Mouse (Mus musculus) CH12.LX (cell line): ENCODE results near the gene Smurf2. TPM values are rescaled to one million over a fixed set of nuclear protein-coding genes. Genes with fewer than 3 reads are reported as not detected.
A peak's percentile ranks its signal among the peaks of the same experiment; 100 is the strongest.

Experiments used
- DNase-seq: peaks from one replicate; pipeline ENCODE4 v3.0.0-alpha.2; 2013; ENCODE audit errors: extremely low read depth
- H3K27ac ChIP-seq: 2 replicates; pipeline ENCODE4 v1.5.1; 2012; ENCODE audit warnings: low read depth, mild to moderate bottlenecking, control low read depth, moderate library complexity; ENCODE audit not compliant: insufficient read depth
- H3K27me3 ChIP-seq: replicated peaks from 2 replicates; pipeline ENCODE3; 2012; ENCODE audit warnings: inconsistent platforms
- H3K36me3 ChIP-seq, 2 experiments: replicated peaks in 1 of 2; 2 replicates each; pipeline versions ENCODE3 to v1.6.1; 2012; ENCODE audit warnings: inconsistent platforms in 1 of 2, low read length in 1 of 2, mild to moderate bottlenecking in 1 of 2, mixed read lengths in 1 of 2, moderate library complexity in 1 of 2; ENCODE audit not compliant: control insufficient read depth in 1 of 2, insufficient read depth in 1 of 2
- H3K4me1 ChIP-seq, 2 experiments: 2 replicates each; pipeline ENCODE4 v1.6.1; 2012; ENCODE audit warnings: inconsistent platforms in 1 of 2, moderate library complexity in 1 of 2; ENCODE audit not compliant: insufficient read depth in 2 of 2, control insufficient read depth in 1 of 2
- H3K4me2 ChIP-seq: 2 replicates; pipeline ENCODE4 v1.6.1; 2012; ENCODE audit warnings: low read depth, mild to moderate bottlenecking, control low read depth; ENCODE audit not compliant: poor library complexity, insufficient read depth, severe bottlenecking
- H3K4me3 ChIP-seq, 3 experiments: fragments of 150-350 bp in 1 of 3; sonication (generic) in 1 of 3; replicated peaks in 1 of 3; 2 replicates each; pipeline versions ENCODE3 to v1.5.1; 2011 to 2012; ENCODE audit warnings: low read depth in 2 of 3, low read length in 2 of 3, mild to moderate bottlenecking in 2 of 3, moderate library complexity in 2 of 3, control low read depth in 1 of 3, improper control_type of control experiment in 1 of 3, inconsistent platforms in 1 of 3, mixed read lengths in 1 of 3; ENCODE audit not compliant: poor library complexity in 1 of 3
- H3K79me2 ChIP-seq: replicated peaks from 2 replicates; pipeline ENCODE4 v1.6.1; 2012; ENCODE audit warnings: mild to moderate bottlenecking, moderate library complexity; ENCODE audit not compliant: control insufficient read depth, poor library complexity, insufficient read depth, severe bottlenecking; ENCODE audit errors: extremely low read depth
- H3K9ac ChIP-seq: 2 replicates; pipeline ENCODE4 v1.6.1; 2012; ENCODE audit warnings: low read depth, mild to moderate bottlenecking, control low read depth, moderate library complexity; ENCODE audit not compliant: insufficient read depth
- H3K9me3 ChIP-seq: replicated peaks from 2 replicates; pipeline ENCODE3; 2012; ENCODE audit warnings: low read length, inconsistent platforms, mixed read lengths
- CHD1 ChIP-seq: IDR thresholded peaks from 2 replicates; pipeline ENCODE4 v1.6.1; 2012; ENCODE audit warnings: low read depth, low read length, improper control_type of control experiment, inconsistent platforms
- CTCF ChIP-seq, 2 experiments: IDR thresholded peaks in 1 of 2; conservative IDR thresholded peaks in 1 of 2; 2 replicates each; pipeline ENCODE4 v1.5.1; 2011 to 2012; ENCODE audit warnings: low read depth in 2 of 2, low read length in 2 of 2, improper control_type of control experiment in 1 of 2, inconsistent platforms in 1 of 2, mild to moderate bottlenecking in 1 of 2, moderate library complexity in 1 of 2
- E2F4 ChIP-seq: IDR thresholded peaks from 2 replicates; pipeline ENCODE4 v1.6.1; 2011; ENCODE audit warnings: low read depth, low read length, improper control_type of control experiment; ENCODE audit not compliant: insufficient replicate concordance
- ELF1 ChIP-seq: IDR thresholded peaks from 2 replicates; pipeline ENCODE4 v1.6.1; 2014; ENCODE audit warnings: low read depth, mild to moderate bottlenecking, inconsistent platforms, low read length, improper control_type of control experiment
- EP300 ChIP-seq: IDR thresholded peaks from 2 replicates; pipeline ENCODE4 v1.6.1; 2011; ENCODE audit warnings: low read length, improper control_type of control experiment
- IRF4 ChIP-seq: IDR thresholded peaks from 2 replicates; pipeline ENCODE4 v1.6.1; 2014; ENCODE audit warnings: low read depth, mild to moderate bottlenecking, inconsistent platforms, low read length, improper control_type of control experiment
- JUND ChIP-seq: conservative IDR thresholded peaks from 2 replicates; pipeline ENCODE4 v1.6.1; 2011; ENCODE audit warnings: low read depth, low read length, improper control_type of control experiment
- KAT2A ChIP-seq: IDR thresholded peaks from 2 replicates; pipeline ENCODE4 v1.6.1; 2012; ENCODE audit warnings: low read length, improper control_type of control experiment, inconsistent platforms; ENCODE audit not compliant: insufficient replicate concordance
- MAX ChIP-seq: IDR thresholded peaks from 2 replicates; pipeline ENCODE4 v1.6.1; 2011; ENCODE audit warnings: low read length, improper control_type of control experiment
- MEF2A ChIP-seq: IDR thresholded peaks from 2 replicates; pipeline ENCODE4 v1.6.1; 2014; ENCODE audit warnings: low read depth, mild to moderate bottlenecking, inconsistent platforms, low read length, improper control_type of control experiment, borderline replicate concordance
- MXI1 ChIP-seq: IDR thresholded peaks from 2 replicates; pipeline ENCODE4 v1.6.1; 2011; ENCODE audit warnings: mild to moderate bottlenecking, low read depth, low read length, improper control_type of control experiment
- MYC ChIP-seq: IDR thresholded peaks from 2 replicates; pipeline ENCODE4 v1.6.1; 2011; ENCODE audit warnings: low read depth, mild to moderate bottlenecking, improper control_type of control experiment, low read length
- NRF1 ChIP-seq: IDR thresholded peaks from 2 replicates; pipeline ENCODE4 v1.6.1; 2014; ENCODE audit warnings: low read depth, mild to moderate bottlenecking, inconsistent platforms, low read length, improper control_type of control experiment, moderate library complexity
- POLR2A ChIP-seq: IDR thresholded peaks from 2 replicates; pipeline ENCODE4 v1.6.1; 2011; ENCODE audit warnings: low read depth, mild to moderate bottlenecking, improper control_type of control experiment, low read length
- POLR2AphosphoS2 ChIP-seq: IDR thresholded peaks from 2 replicates; pipeline ENCODE4 v1.6.1; 2011; ENCODE audit warnings: low read depth, low read length, improper control_type of control experiment
- RAD21 ChIP-seq: IDR thresholded peaks from 2 replicates; pipeline ENCODE4 v1.6.1; 2011; ENCODE audit warnings: low read depth, mild to moderate bottlenecking, low read length, improper control_type of control experiment, moderate library complexity
- RCOR1 ChIP-seq: conservative IDR thresholded peaks from 2 replicates; pipeline ENCODE4 v1.6.1; 2012; ENCODE audit warnings: low read depth, mild to moderate bottlenecking, inconsistent platforms, low read length, improper control_type of control experiment
- SIN3A ChIP-seq: IDR thresholded peaks from 2 replicates; pipeline ENCODE4 v1.6.1; 2012; ENCODE audit warnings: low read length, improper control_type of control experiment, inconsistent platforms
- SMC3 ChIP-seq: IDR thresholded peaks from 2 replicates; pipeline ENCODE4 v1.6.1; 2011; ENCODE audit warnings: low read depth, low read length, improper control_type of control experiment
- TBP ChIP-seq: conservative IDR thresholded peaks from 2 replicates; pipeline ENCODE4 v1.6.1; 2011; ENCODE audit warnings: low read depth, low read length, improper control_type of control experiment
- USF1 ChIP-seq: IDR thresholded peaks from 2 replicates; pipeline ENCODE4 v1.6.1; 2014; ENCODE audit warnings: low read depth, mild to moderate bottlenecking, inconsistent platforms, low read length, improper control_type of control experiment
- ZC3H11A ChIP-seq: IDR thresholded peaks from 2 replicates; pipeline ENCODE4 v1.6.1; 2012; ENCODE audit warnings: low read depth, mild to moderate bottlenecking, inconsistent platforms, low read length, improper control_type of control experiment
- ZMIZ1 ChIP-seq: IDR thresholded peaks from 2 replicates; pipeline ENCODE4 v1.6.1; 2012; ENCODE audit warnings: low read depth, mild to moderate bottlenecking, inconsistent platforms, low read length, improper control_type of control experiment
- ZNF384 ChIP-seq: IDR thresholded peaks from 2 replicates; pipeline ENCODE4 v1.6.1; 2012; ENCODE audit warnings: low read depth, low read length, improper control_type of control experiment, inconsistent platforms
- dilution Hi-C: fragments of 300-500 bp; cut with MboI; formaldehyde crosslinking; loops from 2 replicates; pipeline ENCODE4 v1.14.3; 2020; ENCODE audit warnings: low sequenced_read_pairs; ENCODE audit not compliant: extremely low pct_unique_long_range_greater_than_20kb, extremely low pct_ligation_motif_present
- in situ Hi-C: fragments of 300-500 bp; cut with MboI; formaldehyde crosslinking; loops from 3 replicates; pipeline ENCODE4 v1.14.3; 2019; ENCODE audit warnings: low sequenced_read_pairs, low pct_ligation_motif_present, low pct_unique_long_range_greater_than_20kb, mixed read lengths
- polyA plus RNA-seq: library from polyadenylated mRNA; unstranded; fragments of >175 nt; gene quantifications from 2 replicates; pipeline ENCODE4 v1.2.1, GENCODE M21; 2012; ENCODE audit warnings: low read depth; ENCODE audit not compliant: insufficient read length
- total RNA-seq, 2 experiments: library from RNA; depleted of rRNA; stranded (reverse); fragments of 300-350 nt in 1 of 2; fragments of >200 nt in 1 of 2; gene quantifications; 2 replicates each; pipeline ENCODE4 v1.2.3; 2012 to 2014

The Smurf2 gene
- total and polyA plus RNA-seq, 3 experiments: 10.8 to 13.2 (median 11.3) TPM

GRCm38 (mm10) chr11:106776960-106777359, 143.6 kb downstream of the Smurf2 start:
- H3K79me2 ChIP-seq: peaks cover 24% of the 10 kb centered on the region
- no peak for DNase-seq
- peaks cover 51 to 67% of the 10 kb centered on the region in 2 experiments for H3K36me3 ChIP-seq
- 0 out of 2 replicates have a peak overlapping the region, but pooled peaks have one; percentile 11 for H3K4me2 ChIP-seq
- no peak overlapping the region for H3K27ac ChIP-seq
- peaks cover 4 to 30% of the 10 kb centered on the region in 2 experiments; a peak in 2 of 4 replicates for H3K4me1 ChIP-seq
- H3K27me3 ChIP-seq: no peaks in the 10 kb centered on the region
- H3K9me3 ChIP-seq: no peaks in the 10 kb centered on the region
- dilution Hi-C loops (no loop called here), in situ Hi-C loops (no loop called here)
- no peak overlapping the region for H3K9ac ChIP-seq
- TF ChIP-seq TBP (no peak), MAX (no peak), NRF1 (no peak), USF1 (no peak), ZNF384 (no peak), MXI1 (no peak), MEF2A (no peak)
- no peak overlapping the region for H3K4me3 ChIP-seq

DNA sequence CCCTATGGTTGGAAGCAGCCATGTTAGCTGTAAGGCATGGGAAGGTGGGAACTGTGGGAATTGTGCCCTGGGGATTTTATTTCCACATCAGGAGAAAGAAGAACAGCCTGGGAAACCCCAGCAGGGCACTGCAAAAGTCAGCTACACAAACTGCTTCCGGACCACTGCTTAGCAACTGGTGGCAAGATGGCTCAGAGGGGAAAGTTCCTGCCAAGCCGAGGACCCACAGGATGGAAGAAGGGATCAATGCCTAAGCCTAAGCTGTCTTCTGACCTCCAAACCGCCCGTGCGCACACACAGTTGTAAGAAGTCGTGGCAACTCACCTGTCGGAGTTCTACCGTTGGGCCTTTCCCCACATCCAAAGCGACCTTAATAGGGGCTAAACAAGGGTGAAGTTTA, 147.5 kb downstream of the Smurf2 start:
- Histone ChIP-seq H3K4me2 (no peak overlapping the region), H3K9ac (no peak overlapping the region), H3K9me3 (peaks cover 5% of the 10 kb centered on the region), H3K4me1 (peaks cover 2 to 22% of the 10 kb centered on the region in 2 experiments; a peak in 2 of 4 replicates), H3K4me3 (no peak overlapping the region), H3K36me3 (peaks cover 66 to 88% of the 10 kb centered on the region in 2 experiments), H3K27me3 (no peaks in the 10 kb centered on the region), H3K27ac (no peak overlapping the region), H3K79me2 (peaks cover 17% of the 10 kb centered on the region)
- dilution Hi-C loops (no loop called here), in situ Hi-C loops (loop anchor here (25.0 kb wide), 1 partner anchor 461 kb away; the partner anchor contains the start of genes Cd79b and Gh)
- TF ChIP-seq E2F4 (no peak), CHD1 (no peak), KAT2A (no peak), ELF1 (no peak), MXI1 (no peak)
- DNase-seq: no peak

- no peaks in the 10 kb centered on the region for H3K27me3 ChIP-seq
- DNase-seq: peak; percentile 66
- peaks cover 3% of the 10 kb centered on the region for H3K79me2 ChIP-seq
- peaks cover under 1 to 14% of the 10 kb centered on the region in 2 experiments; a peak in 1 of 4 replicates for H3K4me1 ChIP-seq
- no peak overlapping the region for H3K9ac ChIP-seq
- peaks cover 79 to 93% of the 10 kb centered on the region in 2 experiments for H3K36me3 ChIP-seq
- dilution Hi-C loops: no loop called here
- H3K4me3 ChIP-seq: no peak overlapping the region
- in situ Hi-C loops: loop anchor here (25.0 kb wide), 1 partner anchor 458 kb away; the partner anchor contains the start of genes Cd79b and Gh
- no peak overlapping the region for H3K4me2 ChIP-seq
- H3K9me3 ChIP-seq: peaks cover 12% of the 10 kb centered on the region
- H3K27ac ChIP-seq: no peak overlapping the region
- TF ChIP-seq ZNF384 (peak; percentile 51), RCOR1 (no peak), EP300 (no peak), ZC3H11A (peak; percentile 75), CHD1 (0 out of 2 replicates have a peak, but pooled peaks have one; percentile 54), NRF1 (no peak), POLR2A (no peak), MYC (peak; percentile 78), IRF4 (peak; percentile 48; the same call in 1 of the 2 replicates), RAD21 (peak; percentile 93), SIN3A (no peak), CTCF (conservative IDR thresholded peaks at IDR 0.05 in 1 of 2, IDR thresholded peaks at IDR 0.05 in 1 of 2; ENCODE audit: low read depth in 2 of 2, low read length in 2 of 2) (peak; percentile 50 to 91; a peak in 3 of 4 replicates), POLR2AphosphoS2 (no peak), JUND (0 out of 2 replicates have a peak, but pooled peaks have one; percentile 25), KAT2A (no peak), ZMIZ1 (peak; percentile 35; the same call in 1 of the 2 replicates), SMC3 (peak; percentile 93)
These were observed 150.1 kb downstream of the Smurf2 start for GRCm38 (mm10) chr11:106770195-106770974.
